Mouse (Mus musculus) intestine, embryonic 16.5 days (tissue): ENCODE data around the gene Adcy7. TPM values are rescaled to one million over a fixed set of nuclear protein-coding genes. Genes with fewer than 3 reads are reported as not detected.

Experiments
- ATAC-seq: fragments of 200-750 bp; cut with Nextera tagmentation; 2 replicates; pipeline ENCODE4 v1.8.0; 2017; ENCODE audit warnings: moderate TSS enrichment, moderate library complexity
- H3K27ac ChIP-seq: fragments of 300-500 bp; sonication (generic); 2 replicates; pipeline ENCODE4 v1.5.1; 2014; ENCODE audit warnings: mild to moderate bottlenecking, low read length
- H3K27me3 ChIP-seq: fragments of 300-500 bp; sonication (generic); replicated peaks from 2 replicates; pipeline ENCODE4 v1.6.1; 2014; ENCODE audit warnings: low read length, control low read depth, mixed read lengths; ENCODE audit not compliant: control insufficient read depth, insufficient read depth
- H3K36me3 ChIP-seq: fragments of 300-500 bp; sonication (generic); 2 replicates; pipeline ENCODE4 v1.6.1; 2014; ENCODE audit warnings: low read length, control low read depth; ENCODE audit not compliant: control insufficient read depth, insufficient read depth
- H3K4me1 ChIP-seq: fragments of 300-500 bp; sonication (generic); 2 replicates; pipeline ENCODE4 v1.6.1; 2014; ENCODE audit warnings: low read length, control low read depth, mixed read lengths; ENCODE audit not compliant: control insufficient read depth, insufficient read depth
- H3K4me2 ChIP-seq: fragments of 300-500 bp; sonication (generic); 2 replicates; pipeline ENCODE4 v1.6.1; 2014; ENCODE audit warnings: low read depth, low read length, control low read depth
- H3K4me3 ChIP-seq: fragments of 300-500 bp; sonication (generic); 2 replicates; pipeline ENCODE4 v1.5.1; 2014; ENCODE audit warnings: mild to moderate bottlenecking, low read length
- H3K9ac ChIP-seq: fragments of 300-500 bp; sonication (generic); 2 replicates; pipeline ENCODE4 v1.6.1; 2014; ENCODE audit warnings: low read depth, low read length
- H3K9me3 ChIP-seq: fragments of 300-500 bp; sonication (generic); 2 replicates; pipeline ENCODE4 v1.6.1; 2016; ENCODE audit warnings: low read length, control low read depth; ENCODE audit not compliant: control insufficient read depth
- WGBS: fragments of 180-500 bp; shearing (Covaris S2); extraction: QIAGEN DNeasy Blood & Tissue Kit; methylation state at CpG from one replicate; pipeline ENCODE4 v1.1.7; 2014; 5-methylcytosine and 5-hydroxymethylcytosine counted together
- polyA plus RNA-seq: library from polyadenylated mRNA; unstranded; fragments of >200 nt; fragmentation: Nextera tagmentation; extraction: Ambion mirVana; gene quantifications from 2 replicates; pipeline ENCODE4 v1.2.1, GENCODE M21; 2015

Adcy7 gene
- polyA plus RNA-seq, 1 experiment from 2014 or later = 2.9 TPM

GRCm38 (mm10) chr8:88317341-88317740 lies 45.1 kb downstream of the Adcy7 start:
- H3K9ac ChIP-seq = peak overlapping the region; percentile 14; the same call in 1 of the 2 replicates
- H3K4me1 ChIP-seq = peaks cover 15% of the 10 kb centered on the region
- no peak overlapping the region for H3K4me3 ChIP-seq
- H3K36me3 ChIP-seq = no peaks in the 10 kb centered on the region
- H3K27ac ChIP-seq = no peak overlapping the region
- ATAC-seq = no peak
- no peak overlapping the region for H3K4me2 ChIP-seq
- H3K9me3 ChIP-seq = no peaks in the 10 kb centered on the region
- H3K27me3 ChIP-seq = no peaks in the 10 kb centered on the region
- WGBS = 66% methylated on average over 5 of the region's 5 CpGs

- WGBS = 91% methylated on average over 8 of the region's 8 CpGs
- no peaks in the 10 kb centered on the region for H3K27me3 ChIP-seq
Observed at GRCm38 (mm10) chr8:88318151-88318550, 45.9 kb downstream of the Adcy7 start.

GRCm38 (mm10) chr8:88320134-88320533 lies 47.9 kb downstream of the Adcy7 start:
- Histone ChIP-seq H3K27ac (no peak overlapping the region), H3K4me2 (no peak overlapping the region), H3K27me3 (no peaks in the 10 kb centered on the region), H3K9ac (no peak overlapping the region), H3K4me3 (no peak overlapping the region), H3K36me3 (no peaks in the 10 kb centered on the region), H3K4me1 (peaks cover 15% of the 10 kb centered on the region), H3K9me3 (no peaks in the 10 kb centered on the region)
- ATAC-seq = no peak
- WGBS = 93% methylated on average over 6 of the region's 6 CpGs

More at GRCm38 (mm10) chr8:88318151-88318550, 45.9 kb downstream of the Adcy7 start:
- Histone ChIP-seq H3K4me3 (no peak overlapping the region), H3K4me1 (peaks cover 15% of the 10 kb centered on the region), H3K9me3 (no peaks in the 10 kb centered on the region), H3K27ac (no peak overlapping the region), H3K36me3 (no peaks in the 10 kb centered on the region), H3K9ac (no peak overlapping the region), H3K4me2 (no peak overlapping the region)
- no peak for ATAC-seq

- WGBS = 87% methylated on average over 5 of the region's 5 CpGs
- Histone ChIP-seq H3K36me3 (no peaks in the 10 kb centered on the region), H3K27me3 (no peaks in the 10 kb centered on the region), H3K9me3 (no peaks in the 10 kb centered on the region), H3K4me3 (no peak overlapping the region), H3K9ac (no peak overlapping the region), H3K4me2 (no peak overlapping the region), H3K27ac (no peak overlapping the region), H3K4me1 (peaks cover 9% of the 10 kb centered on the region)
- ATAC-seq = no peak
Observed at GRCm38 (mm10) chr8:88321387-88321786, 49.2 kb downstream of the Adcy7 start.

- WGBS = 81% methylated on average over 5 of the region's 5 CpGs
- H3K4me1 ChIP-seq = no peaks in the 10 kb centered on the region
- ATAC-seq = no peak
- H3K9me3 ChIP-seq = no peaks in the 10 kb centered on the region
- H3K36me3 ChIP-seq = no peaks in the 10 kb centered on the region
- H3K4me2 ChIP-seq = no peak overlapping the region
- no peak overlapping the region for H3K4me3 ChIP-seq
- H3K9ac ChIP-seq = no peak overlapping the region
- H3K27ac ChIP-seq = no peak overlapping the region
- H3K27me3 ChIP-seq = no peaks in the 10 kb centered on the region
Observed at GRCm38 (mm10) chr8:88323523-88323922, 51.3 kb downstream of the Adcy7 start.

- Histone ChIP-seq H3K36me3 (0 out of 2 replicates have a peak, but pooled peaks cover 2% of the 10 kb centered on the region), H3K27ac (no peak overlapping the region), H3K4me3 (no peak overlapping the region), H3K4me1 (no peaks in the 10 kb centered on the region), H3K27me3 (no peaks in the 10 kb centered on the region), H3K9ac (no peak overlapping the region), H3K4me2 (no peak overlapping the region), H3K9me3 (no peaks in the 10 kb centered on the region)
- 82% methylated on average over 11 of the region's 11 CpGs for WGBS
- no peak for ATAC-seq
Observed at GRCm38 (mm10) chr8:88324760-88325159, 52.6 kb downstream of the Adcy7 start.

GRCm38 (mm10) chr8:88325251-88325650 lies 53.0 kb downstream of the Adcy7 start:
- ATAC-seq = 0 out of 2 replicates have a peak, but pooled peaks have one; percentile 12
- H3K9ac ChIP-seq = no peak overlapping the region
- 27% methylated on average over 5 of the region's 5 CpGs for WGBS
- no peak overlapping the region for H3K27ac ChIP-seq
- H3K4me2 ChIP-seq = no peak overlapping the region
- no peak overlapping the region for H3K4me3 ChIP-seq
- no peaks in the 10 kb centered on the region for H3K4me1 ChIP-seq
- no peaks in the 10 kb centered on the region for H3K27me3 ChIP-seq
- H3K9me3 ChIP-seq = no peaks in the 10 kb centered on the region
- 0 out of 2 replicates have a peak, but pooled peaks cover 2% of the 10 kb centered on the region for H3K36me3 ChIP-seq

- Histone ChIP-seq H3K9me3 (no peaks in the 10 kb centered on the region), H3K4me3 (no peak overlapping the region), H3K36me3 (0 out of 2 replicates have a peak, but pooled peaks cover 2% of the 10 kb centered on the region), H3K9ac (no peak overlapping the region), H3K4me1 (no peaks in the 10 kb centered on the region), H3K4me2 (no peak overlapping the region), H3K27ac (no peak overlapping the region), H3K27me3 (no peaks in the 10 kb centered on the region)
- 82% methylated on average over 5 of the region's 5 CpGs for WGBS
- ATAC-seq = 0 out of 2 replicates have a peak, but pooled peaks have one; percentile 8
Observed at GRCm38 (mm10) chr8:88325795-88326194, 53.6 kb downstream of the Adcy7 start.

GRCm38 (mm10) chr8:88326328-88326727 lies 54.1 kb downstream of the Adcy7 start:
- ATAC-seq = no peak
- Histone ChIP-seq H3K9me3 (no peaks in the 10 kb centered on the region), H3K36me3 (0 out of 2 replicates have a peak, but pooled peaks cover 2% of the 10 kb centered on the region), H3K27ac (no peak overlapping the region), H3K27me3 (no peaks in the 10 kb centered on the region), H3K4me2 (no peak overlapping the region), H3K9ac (no peak overlapping the region), H3K4me3 (no peak overlapping the region), H3K4me1 (no peaks in the 10 kb centered on the region)
- whole genome bisulfite sequencing = 94% methylated on average over 12 of the region's 12 CpGs

- Histone ChIP-seq H3K9ac (no peak overlapping the region), H3K4me1 (no peaks in the 10 kb centered on the region), H3K27ac (no peak overlapping the region), H3K9me3 (no peaks in the 10 kb centered on the region), H3K4me3 (no peak overlapping the region), H3K36me3 (peaks cover 14% of the 10 kb centered on the region), H3K27me3 (no peaks in the 10 kb centered on the region), H3K4me2 (no peak overlapping the region)
- no peak for ATAC-seq
- 88% methylated on average over 6 of the region's 6 CpGs for WGBS
Observed at GRCm38 (mm10) chr8:88328689-88329088, 56.5 kb downstream of the Adcy7 start.
